Mouse (Mus musculus) heart, postnatal 4 days (tissue): ENCODE results near the gene Gm6525. TPM values are rescaled to one million over a fixed set of nuclear protein-coding genes. Genes with fewer than 3 reads are reported as not detected.

ENCODE experiments used
- DNase-seq: peaks from one replicate; pipeline ENCODE4 v3.0.0; 2021
- total RNA-seq, 2 experiments: library from RNA; stranded (reverse); gene quantifications; 2 replicates each; pipeline ENCODE4 v1.2.3; 2021

Gene Gm6525
- total RNA-seq = not detected

DNA sequence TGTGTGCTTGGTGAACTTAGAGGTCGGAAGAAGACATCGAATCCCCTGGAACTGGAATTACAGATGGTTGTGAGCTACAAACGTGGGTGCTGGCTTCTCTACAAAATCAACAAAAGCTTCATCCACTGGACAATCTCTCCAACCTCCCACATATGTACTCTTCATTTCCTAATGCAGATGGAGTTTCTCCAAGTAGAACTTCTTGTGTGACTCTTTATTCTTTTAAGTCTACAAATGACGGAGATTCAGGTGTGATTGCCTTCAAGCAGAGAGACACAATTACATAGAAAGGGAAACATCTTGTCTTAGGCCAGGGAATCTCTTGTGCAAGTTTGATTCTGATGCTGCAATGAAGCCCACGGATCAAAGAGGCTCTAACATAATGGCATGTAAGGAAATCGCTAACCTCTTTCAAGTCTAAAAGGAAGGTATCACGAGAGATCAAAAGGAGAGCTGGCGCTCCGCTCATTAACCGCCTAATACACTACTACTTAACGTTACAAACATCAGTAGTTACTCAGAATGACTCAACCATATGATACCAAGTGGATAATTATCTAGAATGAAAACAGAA is at the start of gene Gm6525:
Gm6525 (plus strand) TSS at position 524 of the 574 bp plus-strand sequence.
- no peak for DNase-seq

- no peak for DNase-seq
These were observed 48.1 kb upstream of the Gm6525 start for GRCm38 (mm10) chr3:84125704-84126289.

DNA sequence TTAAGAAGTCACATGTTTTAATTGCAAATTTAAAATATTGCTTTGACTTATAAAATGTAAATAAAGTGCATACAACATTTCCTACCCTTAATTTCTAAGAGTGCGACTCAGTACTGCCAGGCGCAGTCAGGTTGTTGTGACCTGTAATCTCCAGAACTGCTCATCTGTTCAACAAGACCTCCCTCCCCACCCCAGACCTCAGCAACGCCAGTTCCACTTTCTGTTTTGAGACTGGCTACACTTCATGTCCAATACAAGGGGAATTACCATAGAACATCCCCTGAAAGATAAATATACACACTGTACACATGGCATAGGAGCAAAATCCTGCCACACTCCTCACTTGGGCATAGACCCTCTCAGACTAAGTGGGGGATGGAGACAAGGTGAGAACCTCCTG is 47.2 kb upstream of the Gm6525 start:
- DNase-seq = no peak

DNA sequence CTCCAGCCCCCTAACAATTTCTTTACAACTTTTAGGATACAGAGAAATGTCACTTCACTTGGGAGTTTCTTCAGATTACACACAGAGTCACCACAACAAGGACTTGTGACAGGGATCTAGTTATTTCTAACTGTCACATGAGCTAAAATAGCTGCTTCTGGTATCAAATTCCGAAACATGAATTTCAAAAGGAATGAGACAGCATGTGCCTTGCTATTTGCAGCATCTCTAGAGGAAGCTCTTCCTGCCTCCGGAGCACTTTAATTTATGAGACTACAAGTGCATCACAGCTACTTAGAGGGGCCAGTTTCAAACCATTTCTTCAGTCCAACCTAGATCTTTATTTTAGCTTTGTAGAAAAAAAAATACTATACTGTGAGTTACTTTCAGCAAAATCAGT is 46.5 kb upstream of the Gm6525 start:
- DNase-seq = no peak

DNA sequence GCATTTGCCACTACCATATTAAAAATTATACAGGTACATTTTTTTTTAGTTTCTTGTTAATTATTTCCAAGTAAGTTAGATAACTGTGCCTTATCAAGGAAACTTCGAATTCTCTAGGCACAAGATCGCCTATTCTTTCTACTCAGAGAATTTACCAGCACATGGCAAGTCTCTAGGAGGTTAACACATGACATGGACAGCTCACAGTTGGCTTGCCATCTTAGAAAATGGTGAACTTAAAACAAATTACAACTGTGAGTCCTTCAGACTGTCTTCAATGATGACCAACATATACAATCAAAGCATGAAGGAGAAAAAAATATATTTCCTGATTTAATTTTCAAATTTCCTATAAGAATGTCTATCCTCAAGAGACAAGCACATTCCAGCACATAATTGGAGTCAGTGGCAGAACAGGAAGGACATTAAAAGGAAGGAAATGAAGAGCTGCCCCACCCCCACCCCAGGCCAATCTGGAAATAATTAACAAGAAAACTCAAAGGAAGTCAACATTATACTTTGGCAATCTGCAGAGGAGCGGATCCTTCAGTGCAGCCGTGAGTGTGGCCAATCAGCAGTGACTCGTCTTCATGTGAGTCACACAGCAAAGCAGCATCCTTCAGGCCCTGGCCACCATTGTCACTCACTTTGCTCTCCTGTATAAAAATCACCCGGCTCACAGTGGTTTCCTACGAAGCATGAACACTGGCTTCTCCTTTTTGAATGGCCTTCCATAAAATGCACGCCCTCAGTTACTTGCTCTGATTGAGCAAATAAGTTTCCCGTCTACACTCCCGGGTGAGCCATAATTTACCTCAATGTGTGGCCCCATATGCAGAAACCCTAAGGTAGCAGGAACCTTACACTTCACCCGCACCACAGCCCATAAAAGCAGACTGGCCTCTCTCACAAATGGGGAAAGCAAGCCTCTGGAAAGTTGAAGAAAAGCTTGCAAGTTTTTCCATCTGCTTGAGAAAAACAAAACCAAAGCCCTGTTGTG is 44.7 kb upstream of the Gm6525 start:
- DNase-seq = peak; percentile 21

GRCm38 (mm10) chr3:84130776-84131175 is 43.1 kb upstream of the Gm6525 start:
- no peak for DNase-seq

DNA sequence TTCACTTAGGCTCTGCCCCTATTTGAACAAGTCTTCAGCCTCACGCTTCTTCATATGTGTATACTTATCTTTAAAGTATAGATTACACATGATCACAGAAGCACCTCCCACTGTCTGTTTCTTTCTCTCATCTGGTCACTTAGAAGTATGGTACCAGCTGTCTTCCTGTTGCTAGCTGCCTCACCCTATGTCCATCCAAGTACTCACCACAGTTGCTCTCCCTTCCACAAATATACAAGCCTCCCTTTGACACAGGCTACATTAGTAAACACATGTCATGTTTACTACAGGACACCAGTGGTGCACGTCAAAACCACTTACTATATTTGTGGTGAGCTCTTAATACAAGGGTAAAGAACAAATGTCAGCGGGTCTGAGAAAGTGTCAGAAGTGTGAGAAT is 42.5 kb upstream of the Gm6525 start:
- no peak for DNase-seq

- no peak for DNase-seq
These were observed 38.5 kb upstream of the Gm6525 start for GRCm38 (mm10) chr3:84135387-84135786.

DNA sequence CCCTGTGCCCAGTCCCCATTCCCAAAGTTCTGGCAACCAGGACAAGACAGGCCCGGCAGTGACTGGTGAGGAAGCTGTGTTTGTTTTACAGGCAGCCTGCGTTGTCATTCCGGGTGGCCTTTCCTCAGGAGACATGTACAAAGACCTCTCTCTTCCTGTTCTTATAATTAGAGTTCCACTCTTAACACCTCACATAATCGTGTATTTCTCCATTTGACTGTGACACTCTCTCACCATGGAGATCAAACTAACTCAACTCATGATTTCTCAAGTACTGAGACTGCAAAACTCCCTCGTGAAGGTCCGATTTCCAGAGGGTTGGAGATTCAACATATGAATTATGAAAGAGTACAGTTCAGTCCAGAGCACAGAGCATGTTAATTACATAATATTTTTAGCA is 38.0 kb upstream of the Gm6525 start:
- no peak for DNase-seq

DNA sequence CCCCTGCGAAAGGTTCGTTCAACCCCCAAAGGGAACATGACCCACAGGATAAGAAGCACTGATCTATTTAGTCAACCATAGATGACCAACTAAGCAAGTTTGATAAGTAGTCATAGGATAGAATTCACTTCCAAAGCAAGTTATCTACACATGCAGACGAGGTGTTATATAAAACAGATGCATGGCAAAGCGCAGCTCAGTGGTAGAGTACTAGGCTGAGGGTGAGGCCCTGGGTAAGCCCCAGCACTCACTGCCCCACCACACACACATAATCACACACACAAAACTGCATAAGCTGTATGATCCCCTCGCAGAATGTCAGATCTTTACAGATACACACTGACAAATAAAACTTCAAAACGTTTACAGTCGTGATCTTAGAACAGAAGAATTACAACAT is 37.4 kb upstream of the Gm6525 start:
- no peak for DNase-seq

- DNase-seq = no peak
These were observed 33.0 kb upstream of the Gm6525 start for GRCm38 (mm10) chr3:84140947-84141346.

DNA sequence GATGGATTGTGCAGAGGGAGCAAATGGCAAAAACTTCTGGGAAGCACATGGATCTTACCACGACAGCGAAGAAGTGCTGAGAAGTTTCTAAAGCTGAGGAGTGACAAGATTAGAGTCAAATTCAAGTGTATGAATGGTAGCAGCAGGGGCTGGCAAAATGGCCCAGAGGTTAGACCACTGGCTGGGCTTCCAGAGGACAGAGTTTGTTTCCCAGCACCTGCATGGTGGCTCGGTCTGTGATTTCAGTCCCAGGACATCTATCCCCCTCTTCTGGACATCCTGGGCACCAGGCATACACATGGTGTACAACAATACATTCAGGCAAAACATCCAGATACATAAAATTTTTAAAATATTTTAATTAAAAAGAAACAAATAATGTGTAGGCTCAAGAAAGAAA is 24.1 kb upstream of the Gm6525 start:
- DNase-seq = peak; percentile 2

- peak; percentile 3 for DNase-seq
These were observed 19.2 kb upstream of the Gm6525 start for GRCm38 (mm10) chr3:84154721-84155141.

DNA sequence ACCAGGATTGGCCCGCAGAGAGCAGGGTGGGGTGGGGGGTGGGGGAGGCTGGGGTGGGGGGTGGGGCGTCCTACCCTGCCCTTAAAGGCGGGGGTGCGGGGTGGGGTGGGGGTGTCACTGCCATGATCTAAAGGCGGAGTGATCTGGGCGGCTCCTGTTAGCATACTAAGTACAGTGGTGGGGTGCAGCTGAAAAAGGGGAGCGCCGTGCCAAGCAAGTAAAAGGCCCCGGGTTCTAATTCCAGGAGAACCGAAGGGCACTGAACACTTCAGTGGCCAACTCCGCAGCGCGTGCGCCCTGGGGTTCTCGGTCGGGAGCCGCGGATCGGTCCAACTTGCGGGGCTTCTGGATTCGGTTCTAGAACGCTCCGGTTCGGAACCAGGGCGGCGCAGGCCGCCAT is 18.8 kb upstream of the Gm6525 start:
- DNase-seq = no peak

DNA sequence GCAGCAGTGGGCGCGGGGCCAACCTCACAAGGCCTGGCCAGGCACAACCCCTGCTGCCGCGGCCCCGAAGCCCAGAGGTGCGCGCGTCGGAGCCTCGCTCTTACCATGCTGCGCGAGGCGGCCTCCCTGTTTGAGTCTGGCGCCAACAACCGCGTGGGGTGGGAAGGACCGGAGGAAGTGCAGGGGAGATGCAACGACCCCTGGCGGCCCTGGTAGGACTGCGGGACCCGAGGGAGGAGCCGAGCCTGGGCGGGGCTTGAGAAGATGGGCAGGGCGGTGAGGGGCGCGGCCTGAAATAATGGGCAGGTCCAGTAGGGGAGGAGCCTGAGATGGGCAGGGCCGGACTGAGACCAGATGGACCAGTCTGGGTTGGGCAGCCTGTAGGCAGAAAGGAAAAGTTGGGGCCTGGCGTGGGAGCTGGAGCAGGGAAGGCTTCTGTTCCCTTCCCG is 18.3 kb upstream of the Gm6525 start, which contains the start of gene Mnd1:
Mnd1 (minus strand) TSS at position 229 of the 449 bp plus-strand sequence.
- peak; percentile 100 for DNase-seq

DNA sequence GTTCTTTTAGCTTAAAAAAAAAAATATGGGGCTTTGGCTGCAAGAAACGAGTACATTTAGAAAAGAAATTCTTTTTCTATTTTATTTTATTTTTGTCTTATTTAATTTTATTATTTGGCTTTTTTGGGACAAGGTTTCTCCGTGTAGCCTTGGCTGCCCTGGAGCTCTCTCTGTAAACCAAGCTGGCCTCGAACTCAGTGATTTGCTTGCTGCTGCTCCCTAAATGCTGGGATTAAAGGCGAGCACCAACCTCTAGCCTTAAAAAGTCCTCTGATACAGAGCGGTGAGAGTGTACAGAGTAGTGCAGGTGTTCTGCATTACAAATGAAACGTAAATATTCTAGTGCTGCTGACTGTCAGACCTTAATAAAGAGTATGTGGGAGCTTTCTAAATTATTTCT is 17.8 kb upstream of the Gm6525 start:
- DNase-seq = no peak

DNA sequence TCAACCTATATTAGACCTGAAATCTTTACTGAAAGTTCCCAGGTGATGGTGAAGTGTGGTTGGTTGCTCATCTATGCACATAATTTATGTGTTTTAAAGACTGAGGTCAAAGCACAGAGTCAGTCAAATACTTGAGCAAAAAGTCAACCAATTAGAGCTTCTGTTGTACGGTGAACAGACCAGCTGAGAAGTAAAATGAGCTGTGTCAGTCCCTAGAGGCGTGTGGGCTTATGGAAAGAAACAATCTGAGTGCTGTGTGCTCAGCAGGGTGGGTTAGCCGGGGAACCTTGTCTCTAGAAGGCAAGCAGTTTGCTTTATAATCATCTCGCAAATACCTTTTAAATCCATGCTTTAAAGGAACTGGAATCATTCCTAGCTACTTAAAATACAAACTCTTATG is 16.9 kb upstream of the Gm6525 start:
- DNase-seq = no peak

DNA sequence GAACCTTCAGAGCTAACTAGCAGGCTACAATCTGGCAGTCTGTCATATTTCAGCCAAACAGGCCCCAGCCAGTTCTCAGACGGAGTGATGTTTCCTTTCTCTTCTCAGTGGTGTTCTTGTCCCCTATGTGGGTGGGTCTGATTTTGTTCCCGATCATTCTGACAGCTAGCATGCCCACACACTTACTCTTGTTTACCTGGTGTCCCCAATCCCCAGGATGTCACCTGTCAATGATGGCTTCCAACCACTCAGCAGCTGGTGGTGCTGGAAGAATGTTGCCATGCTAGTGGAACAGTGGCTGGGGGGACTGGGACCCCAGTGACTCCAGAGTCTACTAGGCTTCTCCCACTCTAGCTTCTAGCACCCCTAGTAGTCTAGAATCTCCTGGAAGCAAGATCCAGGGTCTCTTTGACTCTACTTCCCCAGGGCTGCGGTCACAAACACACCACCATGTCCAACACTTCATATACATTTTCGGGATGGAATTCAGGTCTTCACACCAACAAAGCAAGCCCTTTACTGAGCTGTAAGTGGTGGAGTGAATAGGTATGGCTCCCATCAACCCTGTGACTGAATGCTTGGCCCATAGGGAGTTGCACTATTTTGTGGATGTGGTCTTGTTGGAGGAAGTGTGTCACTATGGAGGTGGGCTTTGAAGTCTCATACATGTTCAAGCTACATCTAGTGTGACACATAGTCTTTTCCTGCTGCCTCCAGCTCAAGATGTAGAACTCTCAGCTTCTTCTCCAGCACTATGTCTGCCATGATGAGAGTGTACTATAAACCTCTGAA is 16.1 kb upstream of the Gm6525 start:
- no peak for DNase-seq

- DNase-seq = no peak
These were observed 8.5 kb upstream of the Gm6525 start for GRCm38 (mm10) chr3:84165391-84165790.

DNA sequence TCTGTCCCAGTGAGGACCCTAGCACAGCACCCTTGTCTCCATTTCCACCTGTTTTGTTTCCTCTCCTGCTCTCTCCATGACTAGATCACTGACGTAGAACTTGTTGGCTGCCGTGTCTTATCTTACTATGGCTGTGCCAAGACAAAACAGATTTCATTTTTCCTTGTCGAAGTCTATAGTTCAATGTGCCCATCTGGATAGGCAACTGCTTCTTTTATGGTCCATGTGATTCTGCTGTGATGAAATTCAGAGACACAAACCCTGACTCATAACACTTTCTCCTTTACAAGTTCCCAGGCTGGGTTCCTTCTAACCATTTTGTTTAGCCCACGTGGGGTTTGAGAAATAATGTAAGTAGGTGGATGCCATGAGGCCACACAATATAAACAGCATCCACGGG is 7.8 kb upstream of the Gm6525 start:
- no peak for DNase-seq

- DNase-seq = no peak
These were observed 5.0 kb upstream of the Gm6525 start for GRCm38 (mm10) chr3:84168943-84169342.

- no peak for DNase-seq
These were observed 4.4 kb upstream of the Gm6525 start for GRCm38 (mm10) chr3:84169393-84170005.
